Mouse (Mus musculus): ENCODE measurements around the gene Trim28.

- TF ChIP-seq CTCF (IDR thresholded peaks at IDR 0.05; ENCODE audit: low read depth) = no peak
- no peak for TF ChIP-seq EP300 (IDR thresholded peaks at IDR 0.05; ENCODE audit: low read depth)
Observed at GRCm38 (mm10) chr7:13041256-13041655, 42.3 kb downstream of the Trim28 start.

All from liver, embryonic 14.5 days (tissue).